Comparison of ENCODE assay signal across 15 mouse cellular contexts in genomic region chr11:61025594-61025993, GRCm38 (mm10). TPM values are rescaled to one million over a fixed set of nuclear protein-coding genes. Genes with fewer than 3 reads are reported as not detected.
DNase-seq lines count a peak whose midpoint lies in the region; ATAC-seq and TF ChIP-seq lines count a peak whose summit lies in the region.
"Had no signal": no experiment of that assay in that cellular context is flagged by ENCODE, and none has a peak within 500 bp of the region (broad histone marks: within the 10 kb centered on the region; RNA-seq: fewer than 3 reads in every experiment).

No protein-coding gene starts in this region.

- ATAC-seq in limb, embryonic 11.5 days (ENCODE audit: insufficient number of reproducible peaks, low FRiP score, low TSS enrichment, low read depth): no peak
- ATAC-seq in heart, embryonic 16.5 days (replicated peaks; ENCODE audit: extremely low read depth, insufficient read depth, low FRiP score): peak; percentile 57
- no peak for ATAC-seq in megakaryocyte, adult 5-6 weeks (ENCODE audit: poor library complexity, severe bottlenecking)
- ATAC-seq: intestine, postnatal 0 days; Patski had no signal

- TF ChIP-seq POLR2A in myocyte (IDR thresholded peaks at IDR 0.05; ENCODE audit: insufficient read length, low read depth): no peak

- no peak overlapping the region for H3ac ChIP-seq in myocyte (ENCODE audit: control insufficient read depth, insufficient read length)

- no peak for DNase-seq in limb, embryonic 11.5 days (ENCODE audit: low spot score)
- DNase-seq in limb, embryonic 10.5 days (ENCODE audit: low spot score): no peak
- peak; percentile 28 for DNase-seq in heart, adult 8-10 months (ENCODE audit: low spot score)
- no peak for DNase-seq in kidney, adult 18-20 months
- DNase-seq in adrenal gland, adult 8-10 months: no peak
- DNase-seq: thymus, adult 18-20 months had no signal

- no peak overlapping the region for H3K4me2 ChIP-seq in limb, embryonic 11.5 days (ENCODE audit: low read depth, severe bottlenecking)
- H3K4me2 ChIP-seq in heart, embryonic 16.5 days (ENCODE audit: low read depth, low read length): peak overlapping the region; percentile 46
- H3K4me2 ChIP-seq in myocyte (ENCODE audit: low read depth): peak overlapping the region; percentile 38
- H3K4me2 ChIP-seq: lung, embryonic 15.5 days had no signal

- no peak overlapping the region for H3K27ac ChIP-seq in limb, embryonic 11.5 days (replicated peaks; ENCODE audit: low read depth, low read length)
- no peak overlapping the region for H3K27ac ChIP-seq in limb, embryonic 10.5 days
- peak overlapping the region; percentile 95 for H3K27ac ChIP-seq in heart, embryonic 16.5 days (ENCODE audit: low read length)
- H3K27ac ChIP-seq: forebrain, embryonic 10.5 days; lung, embryonic 15.5 days had no signal

- H3K27me3 ChIP-seq in limb, embryonic 11.5 days (ENCODE audit: control insufficient read depth, insufficient read depth, low read length): peaks cover 41% of the 10 kb centered on the region
- peaks cover 70% of the 10 kb centered on the region for H3K27me3 ChIP-seq in limb, embryonic 10.5 days (ENCODE audit: low read depth, poor library complexity, severe bottlenecking)
- H3K27me3 ChIP-seq in heart, embryonic 16.5 days (ENCODE audit: control insufficient read depth, insufficient read depth, low read length): peaks cover 40% of the 10 kb centered on the region
- peaks cover 21% of the 10 kb centered on the region for H3K27me3 ChIP-seq in myocyte (ENCODE audit: control insufficient read depth, insufficient read depth, insufficient read length)
- H3K27me3 ChIP-seq: CH12.LX had no signal

- H3K4me3 ChIP-seq in limb, embryonic 11.5 days (ENCODE audit: low read depth, low read length): no peak overlapping the region
- no peak overlapping the region for H3K4me3 ChIP-seq in limb, embryonic 10.5 days
- no peak overlapping the region for H3K4me3 ChIP-seq in heart, embryonic 16.5 days (ENCODE audit: low read length)
- H3K4me3 ChIP-seq in myocyte: no peak overlapping the region
- H3K4me3 ChIP-seq: forebrain, embryonic 10.5 days; lung, embryonic 15.5 days had no signal

- peaks cover 16% of the 10 kb centered on the region for H3K4me1 ChIP-seq in limb, embryonic 11.5 days (ENCODE audit: control insufficient read depth, insufficient read depth, low read length)
- H3K4me1 ChIP-seq in limb, embryonic 10.5 days: peaks cover 65% of the 10 kb centered on the region
- H3K4me1 ChIP-seq in heart, embryonic 16.5 days (ENCODE audit: control insufficient read depth, insufficient read depth, low read length): peaks cover 39% of the 10 kb centered on the region

- H3K36me3 ChIP-seq in limb, embryonic 11.5 days (ENCODE audit: control insufficient read depth, insufficient read depth, low read length): no peaks in the 10 kb centered on the region
- no peaks in the 10 kb centered on the region for H3K36me3 ChIP-seq in limb, embryonic 10.5 days
- H3K36me3 ChIP-seq in heart, embryonic 16.5 days (ENCODE audit: control insufficient read depth, insufficient read depth): no peaks in the 10 kb centered on the region
- no peaks in the 10 kb centered on the region for H3K36me3 ChIP-seq in myocyte (ENCODE audit: control insufficient read depth, insufficient read depth)
- H3K36me3 ChIP-seq: forebrain, embryonic 10.5 days; lung, embryonic 15.5 days had no signal

- H3K9ac ChIP-seq in limb, embryonic 11.5 days (ENCODE audit: low read length): 0 out of 2 replicates have a peak overlapping the region, but pooled peaks have one; percentile 17
- peak overlapping the region; percentile 0; the same call in 1 of the 2 replicates for H3K9ac ChIP-seq in heart, embryonic 16.5 days (ENCODE audit: low read length)
- H3K9ac ChIP-seq: lung, embryonic 15.5 days had no signal

- H3K9me3 ChIP-seq in limb, embryonic 11.5 days (ENCODE audit: control insufficient read depth, low read length): no peaks in the 10 kb centered on the region
- no peaks in the 10 kb centered on the region for H3K9me3 ChIP-seq in limb, embryonic 10.5 days (replicated peaks)
- H3K9me3 ChIP-seq in heart, embryonic 16.5 days (replicated peaks; ENCODE audit: control insufficient read depth, low read length): no peaks in the 10 kb centered on the region
- H3K9me3 ChIP-seq: forebrain, embryonic 10.5 days; lung, embryonic 15.5 days had no signal

- H3K79me2 ChIP-seq in myocyte (ENCODE audit: control insufficient read depth, insufficient read depth): no peaks in the 10 kb centered on the region

- WGBS in limb, embryonic 11.5 days: 65% methylated on average over 7 of the region's 7 CpGs
- WGBS in limb, embryonic 10.5 days: 63% methylated on average over 7 of the region's 7 CpGs
- WGBS in heart, embryonic 16.5 days: 33% methylated on average over 7 of the region's 7 CpGs

TF ChIP-seq in myocyte, 11 proteins besides CTCF, POLR2A, EP300 and RAD21:
- TF ChIP-seq SRF (IDR thresholded peaks at IDR 0.05; ENCODE audit: control insufficient read depth, insufficient read length, low read depth): no peak
- TF ChIP-seq REST (IDR thresholded peaks at IDR 0.05; ENCODE audit: insufficient read depth, insufficient read length): no peak
- TF ChIP-seq TCF12 (IDR thresholded peaks at IDR 0.05; ENCODE audit: insufficient read depth, poor library complexity, severe bottlenecking): no peak
- no peak for TF ChIP-seq TCF3 (IDR thresholded peaks at IDR 0.05; ENCODE audit: insufficient read length, low read depth)
- TF ChIP-seq USF1 (IDR thresholded peaks at IDR 0.05; ENCODE audit: low read depth): no peak
- no peak for TF ChIP-seq E2F4 (IDR thresholded peaks at IDR 0.05; ENCODE audit: insufficient read depth)
- TF ChIP-seq CEBPB (IDR thresholded peaks at IDR 0.05; ENCODE audit: insufficient read depth, poor library complexity, severe bottlenecking): no peak
- TF ChIP-seq POLR2AphosphoS2 (IDR thresholded peaks at IDR 0.05; ENCODE audit: insufficient read length, low read depth): no peak
- no peak for TF ChIP-seq MYOD1 (IDR thresholded peaks at IDR 0.05; ENCODE audit: control insufficient read depth in 1 of 3, insufficient read length in 2 of 3, low read depth in 2 of 3)
- TF ChIP-seq MAX (IDR thresholded peaks at IDR 0.05; ENCODE audit: low read depth): no peak
- TF ChIP-seq MYOG (IDR thresholded peaks at IDR 0.05; ENCODE audit: control insufficient read depth in 1 of 3, insufficient read depth in 1 of 3, insufficient read length in 2 of 3, low read depth in 2 of 3): no peak

RNA-seq across cellular contexts. Expression of gene Kcnj12, which starts 3.2 kb away (rescaled TPM):
- 0.08 TPM in 1 of 2 replicates, not detected in the other for polyA plus RNA-seq in limb, embryonic 11.5 days (2014; fragmentation: Nextera tagmentation; extraction: Ambion mirVana)
- polyA plus RNA-seq in limb, embryonic 10.5 days (2016; fragmentation: Nextera tagmentation; extraction: Ambion mirVana): 0.11 and 0.25 TPM in 2 replicates
- 10 to 100 TPM; 23.1 to 32.7 (median 25.0) TPM for total RNA-seq in heart, adult 8-10 months (2022)
- 5.7 and 5.9 TPM in 2 replicates for polyA plus RNA-seq in heart, embryonic 16.5 days (2015; fragmentation: Nextera tagmentation; extraction: Ambion mirVana)
- polyA plus RNA-seq in myocyte (2012; fragmentation: generic; extraction: Trizol): 12.5 TPM
- not detected in 2 replicates for total RNA-seq in megakaryocyte, adult 5-6 weeks (2015)
- not detected in 2 replicates for total RNA-seq in megakaryocyte, adult 5-6 weeks (2017)
- 1 to 10 TPM; 2.4 to 3.6 (median 2.7) TPM for total RNA-seq in adrenal gland, adult 8-10 months (2022)
- total RNA-seq: CH12.LX; liver, adult 2 months had no signal
- polyA plus RNA-seq: liver, adult 2 months; Patski had no signal
